Mouse (Mus musculus): ENCODE measurements around the gene Syn3. TPM values are rescaled to one million over a fixed set of nuclear protein-coding genes. Genes with fewer than 3 reads are reported as not detected.

Gene Syn3
- total RNA-seq, 4 experiments from 2014 or later = 0.10 to 0.90 (median 0.57) TPM

DNA sequence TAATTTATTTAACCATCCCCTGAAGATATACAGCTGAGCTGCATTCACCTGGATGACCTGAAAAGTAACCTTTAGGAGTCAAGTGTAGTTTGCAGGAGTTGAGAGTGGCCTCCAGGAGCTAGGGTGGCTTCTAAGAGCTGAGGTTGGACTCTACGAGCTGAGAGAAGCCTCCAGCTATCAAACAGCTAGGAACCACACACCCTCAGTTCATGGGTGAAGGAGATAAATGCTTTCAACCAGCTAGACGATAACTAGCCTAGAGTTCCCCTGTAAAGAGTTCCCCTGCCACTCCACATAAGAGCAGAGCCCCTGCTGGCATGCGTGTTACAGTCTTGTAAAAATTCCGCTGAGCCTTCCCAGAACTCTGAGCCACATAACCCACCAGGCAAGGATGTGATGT lies 129.3 kb downstream of the Syn3 start:
- no peak for DNase-seq (ENCODE audit: low spot score in 2 of 2)

DNA sequence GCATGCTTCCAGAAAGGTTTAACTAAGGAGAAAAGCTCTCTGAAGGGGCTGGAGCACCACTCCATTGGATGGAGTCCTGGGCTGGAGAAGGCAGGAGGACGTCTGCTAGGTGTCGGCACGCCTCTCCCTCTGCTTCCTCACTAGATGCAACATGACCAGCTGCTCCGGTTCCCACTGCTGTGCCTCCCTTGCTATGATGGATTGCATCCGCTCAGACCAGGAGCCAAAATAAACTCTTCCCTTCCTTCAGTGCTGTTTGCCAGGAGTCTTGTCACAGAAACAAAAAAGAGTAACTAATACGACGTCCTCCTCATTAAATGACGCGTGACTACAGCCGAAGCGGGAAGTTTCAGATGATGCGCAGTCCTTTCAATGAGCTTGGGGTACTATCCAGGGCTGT lies 129.9 kb downstream of the Syn3 start:
- no peak for DNase-seq (ENCODE audit: low spot score in 2 of 2)

DNA sequence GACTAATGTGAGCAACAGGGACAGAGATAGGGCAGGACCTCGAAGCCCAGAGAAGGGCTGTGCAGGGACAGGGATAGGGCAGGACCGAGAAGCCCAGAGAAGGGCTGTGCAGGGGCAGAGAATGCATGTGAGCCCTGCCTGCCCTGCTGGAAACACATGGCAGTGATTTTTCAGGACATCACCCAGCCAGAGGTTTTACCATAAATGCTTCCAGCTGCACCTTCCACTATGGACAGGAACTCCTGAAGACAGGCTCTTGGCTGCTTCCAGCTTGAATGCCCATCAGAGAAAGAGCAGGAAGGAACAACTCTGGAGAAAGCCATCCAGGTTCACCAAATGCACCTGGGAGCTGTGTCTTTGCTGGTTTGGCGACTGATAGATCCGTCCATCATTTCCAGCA lies 131.3 kb downstream of the Syn3 start:
- DNase-seq (ENCODE audit: low spot score in 2 of 2) = no peak

GRCm38 (mm10) chr10:86365632-86366092 lies 133.0 kb downstream of the Syn3 start:
- no peak for DNase-seq (ENCODE audit: low spot score in 2 of 2)

DNA sequence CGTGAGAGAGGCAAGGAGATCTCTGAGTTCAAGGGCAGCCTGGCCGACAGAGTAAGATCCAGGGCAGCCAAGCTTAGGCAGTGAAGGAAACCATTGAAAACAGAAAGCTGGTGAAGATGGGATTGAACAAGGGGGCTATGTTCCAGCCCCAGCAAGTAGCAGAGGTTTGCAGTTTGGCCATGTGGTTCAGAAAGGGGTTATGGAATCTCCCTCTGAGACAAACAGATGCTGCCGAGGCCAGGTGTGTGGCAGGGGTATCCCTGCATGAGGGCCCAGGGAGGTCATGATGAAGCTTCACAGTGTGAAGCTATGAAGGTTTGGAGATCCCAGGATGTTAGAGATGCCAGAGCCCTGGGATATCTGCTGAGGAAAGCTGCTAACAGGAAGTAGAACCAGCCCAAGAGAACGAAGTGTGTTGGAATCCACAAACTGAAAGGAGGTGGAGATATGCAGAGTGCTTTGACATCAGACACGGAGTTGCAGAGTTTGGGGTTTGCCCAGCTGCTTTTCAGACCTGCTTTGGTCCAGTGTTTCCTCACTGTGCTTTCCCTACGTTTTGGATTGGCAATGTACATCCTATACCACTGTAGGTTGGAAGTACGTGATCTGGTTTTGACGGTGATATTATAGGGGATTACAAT lies 134.9 kb downstream of the Syn3 start:
- no peak for DNase-seq (ENCODE audit: low spot score in 2 of 2)

DNA sequence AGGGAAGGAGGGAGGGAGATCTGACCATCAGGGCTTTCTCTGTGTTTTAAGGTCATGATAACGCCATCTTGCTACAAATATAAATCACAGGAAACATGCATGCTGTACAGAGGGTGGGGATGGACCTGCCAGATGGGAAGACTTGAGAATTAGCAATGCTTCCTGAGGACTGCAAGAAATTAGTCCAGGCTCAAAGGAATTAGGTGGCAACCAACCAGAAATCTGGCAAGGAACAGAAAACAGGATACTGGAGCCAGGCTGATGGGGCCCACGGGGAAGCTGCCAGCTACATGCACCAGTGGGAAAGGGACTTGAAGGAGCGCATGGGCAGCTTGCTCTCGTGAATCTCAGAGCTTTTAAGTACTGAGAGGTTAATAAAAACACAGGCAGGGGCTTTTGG lies 139.0 kb downstream of the Syn3 start:
- DNase-seq (ENCODE audit: low spot score in 2 of 2) = peak in 1 of 2 experiments; percentile 32

DNA sequence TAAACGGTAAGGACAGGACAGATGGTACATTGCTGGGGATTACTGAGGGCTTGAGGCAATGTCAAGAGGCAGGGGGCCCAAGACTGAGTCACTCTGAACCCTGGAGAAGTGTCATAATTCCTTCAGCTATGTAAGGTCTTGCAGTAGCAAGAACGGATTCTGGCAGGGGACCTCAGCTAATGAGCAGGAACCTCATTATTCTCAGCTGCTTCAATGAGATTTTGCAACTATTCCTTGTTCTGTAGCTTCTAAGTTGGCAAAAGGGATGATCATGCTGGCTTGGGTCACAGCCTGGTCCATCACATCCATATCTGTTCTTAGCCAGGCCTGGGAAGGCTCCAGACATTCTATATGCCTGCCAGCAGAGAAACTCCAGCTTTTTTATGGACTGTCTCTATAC lies 139.5 kb downstream of the Syn3 start:
- no peak for DNase-seq (ENCODE audit: low spot score in 2 of 2)

GRCm38 (mm10) chr10:86358307-86358975 lies 140.3 kb downstream of the Syn3 start:
- no peak for DNase-seq (ENCODE audit: low spot score in 2 of 2)

GRCm38 (mm10) chr10:86356819-86357563 lies 141.7 kb downstream of the Syn3 start:
- DNase-seq (ENCODE audit: low spot score in 2 of 2) = no peak

DNA sequence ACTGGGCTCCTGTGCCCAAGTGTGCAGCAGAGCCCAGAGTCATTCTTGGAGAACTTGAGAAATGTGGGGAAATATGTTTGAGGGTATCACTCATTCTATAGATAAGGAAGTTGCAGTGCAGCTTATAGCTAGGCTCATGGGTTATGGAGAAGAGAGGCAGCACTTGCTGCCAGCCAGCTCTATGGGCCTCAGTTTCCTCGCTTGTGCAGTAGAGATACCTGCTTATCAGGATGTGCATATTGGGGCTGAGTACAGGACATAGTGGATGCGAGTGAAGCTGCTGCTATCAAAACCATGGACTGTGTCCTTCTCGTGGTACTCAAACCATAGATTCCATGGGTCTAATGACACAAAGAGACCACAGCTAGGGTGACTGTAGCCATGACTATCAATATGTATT lies 146.2 kb downstream of the Syn3 start:
- DNase-seq (ENCODE audit: low spot score in 2 of 2) = no peak

DNA sequence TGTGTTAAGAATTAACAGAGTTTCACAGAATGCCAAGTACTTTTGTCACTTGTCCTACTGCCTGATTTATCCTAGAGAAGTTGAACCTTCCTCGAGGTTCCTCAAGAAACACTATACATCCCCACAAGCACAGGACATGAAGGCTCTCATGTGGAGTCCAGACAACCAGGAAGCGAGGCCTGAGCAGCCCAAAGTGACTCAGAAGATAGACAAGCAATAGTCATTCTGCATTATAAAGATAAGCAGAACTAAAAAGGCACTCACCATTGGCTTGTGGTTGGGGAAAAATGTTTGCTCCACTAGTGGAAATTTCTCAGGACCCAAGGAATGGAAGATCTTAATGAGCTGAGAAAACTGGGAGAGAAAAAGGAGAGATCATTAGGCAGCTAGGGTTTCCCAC lies 147.4 kb downstream of the Syn3 start:
- DNase-seq (ENCODE audit: low spot score in 2 of 2) = no peak

DNA sequence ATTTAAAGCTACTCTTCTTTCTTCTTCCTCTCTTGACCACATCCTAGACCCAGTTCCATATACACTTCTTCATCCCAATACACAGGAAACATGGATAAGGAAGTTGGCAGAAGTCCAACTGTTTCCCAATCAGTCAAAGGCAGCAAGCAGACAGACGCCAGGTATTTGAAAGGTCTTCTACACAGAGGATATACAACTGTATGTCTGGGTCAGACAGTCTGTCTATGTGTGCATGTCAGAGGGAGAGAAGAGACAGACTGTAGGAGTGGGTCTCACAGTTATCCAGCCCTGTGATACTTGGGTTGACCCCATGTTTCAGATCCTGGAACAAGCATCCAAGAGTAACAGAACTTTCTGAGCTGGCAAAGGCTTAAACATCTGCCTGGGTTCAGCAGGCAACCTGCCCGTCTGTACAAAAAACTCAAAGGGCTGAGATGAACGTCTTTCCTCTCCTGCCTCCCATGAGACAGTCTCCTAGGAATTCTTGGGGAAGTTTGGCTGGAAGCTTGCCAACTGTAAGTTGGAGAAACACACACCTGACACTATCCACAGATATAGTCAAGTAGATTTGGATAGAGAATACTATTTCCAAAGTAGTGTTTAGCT lies 152.4 kb downstream of the Syn3 start:
- no peak for DNase-seq (ENCODE audit: low spot score in 2 of 2)

- no peak for DNase-seq (ENCODE audit: low spot score in 2 of 2)
These were observed 153.1 kb downstream of the Syn3 start for GRCm38 (mm10) chr10:86345645-86346044.

DNA sequence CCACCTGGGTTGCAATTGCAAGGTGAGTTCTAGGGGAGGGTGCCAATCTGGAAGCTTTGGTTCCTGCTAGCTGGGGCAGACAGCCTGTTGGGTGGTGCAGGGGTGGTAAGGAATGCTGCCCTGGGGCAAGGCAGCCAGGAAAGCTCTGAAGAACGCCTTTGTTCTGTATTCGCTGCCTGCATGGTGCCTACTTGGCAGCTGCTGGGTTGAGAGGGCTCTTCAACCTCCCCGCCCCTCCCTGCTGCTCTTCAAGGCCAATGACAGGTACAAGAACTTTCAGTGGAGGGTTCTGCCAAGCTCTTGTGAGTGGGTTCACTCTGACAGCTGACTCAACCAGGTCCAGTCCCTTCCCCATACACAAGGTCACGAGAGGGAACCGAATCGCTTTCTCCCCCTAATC lies 154.0 kb downstream of the Syn3 start:
- DNase-seq (ENCODE audit: low spot score in 2 of 2) = no peak

DNA sequence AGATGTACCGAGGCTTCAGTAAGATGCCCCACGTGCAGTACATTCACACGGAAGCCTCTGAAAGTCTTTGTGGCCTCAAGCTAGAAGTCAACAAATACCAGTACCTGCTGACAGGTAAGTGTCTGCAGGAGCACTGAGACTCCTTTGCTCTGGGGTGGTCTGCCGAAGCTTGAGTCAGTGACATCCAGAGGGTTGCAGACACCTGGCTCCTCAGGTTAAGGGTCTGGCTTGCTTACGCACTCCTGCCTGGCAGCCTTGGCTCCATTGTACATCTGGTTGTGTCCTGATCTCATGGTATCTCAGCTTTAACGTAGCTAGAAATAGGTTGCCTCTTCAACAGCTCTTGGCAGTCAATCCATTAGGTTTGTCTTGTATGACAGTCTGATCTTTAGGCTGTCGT lies 154.8 kb downstream of the Syn3 start:
- no peak for DNase-seq (ENCODE audit: low spot score in 2 of 2)

DNA sequence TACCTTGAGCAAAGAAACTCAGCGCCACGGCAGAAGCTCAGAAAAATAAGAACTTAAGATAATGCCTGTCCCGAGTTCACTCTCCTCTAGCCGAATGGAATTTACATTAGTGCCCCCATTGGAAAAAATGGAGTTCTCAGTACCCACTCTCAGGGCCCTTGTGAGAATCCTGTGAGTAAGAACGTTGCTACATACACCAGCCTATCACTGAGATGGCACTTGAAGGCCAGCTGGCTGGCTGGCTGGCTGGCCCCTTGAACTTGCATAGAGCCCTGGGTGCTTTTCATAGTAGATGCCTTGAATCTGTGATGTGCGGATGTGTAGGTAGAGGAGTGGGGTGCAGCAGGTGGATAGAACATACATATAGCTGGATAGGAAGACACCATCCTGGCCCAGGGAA lies 155.3 kb downstream of the Syn3 start:
- DNase-seq (ENCODE audit: low spot score in 2 of 2) = no peak

GRCm38 (mm10) chr10:86342713-86343112 lies 156.0 kb downstream of the Syn3 start:
- DNase-seq (ENCODE audit: low spot score in 2 of 2) = no peak

GRCm38 (mm10) chr10:86342151-86342550 lies 156.5 kb downstream of the Syn3 start:
- DNase-seq (ENCODE audit: low spot score in 2 of 2) = no peak

DNA sequence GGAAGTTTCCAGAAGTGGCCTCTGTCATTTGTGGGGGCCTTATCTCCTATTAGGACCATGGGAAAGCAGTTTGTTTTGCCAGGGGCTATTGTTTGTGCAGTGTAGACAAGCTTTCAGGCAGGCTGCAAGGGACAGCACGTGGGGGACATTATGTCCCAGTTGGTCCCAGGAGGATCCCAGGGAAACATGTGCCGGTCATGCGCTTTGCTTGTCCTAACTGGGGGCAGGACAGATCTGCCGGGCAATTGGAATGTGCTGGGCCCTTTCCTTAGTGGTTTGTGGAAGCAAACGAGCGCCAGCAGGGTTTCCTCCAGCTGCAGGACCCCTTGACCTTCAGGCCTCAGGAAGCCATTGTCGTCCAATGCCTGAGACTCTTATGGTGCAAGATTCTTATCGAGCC lies 157.1 kb downstream of the Syn3 start:
- peak; percentile 43 to 64 for DNase-seq (ENCODE audit: low spot score in 2 of 2)

DNA sequence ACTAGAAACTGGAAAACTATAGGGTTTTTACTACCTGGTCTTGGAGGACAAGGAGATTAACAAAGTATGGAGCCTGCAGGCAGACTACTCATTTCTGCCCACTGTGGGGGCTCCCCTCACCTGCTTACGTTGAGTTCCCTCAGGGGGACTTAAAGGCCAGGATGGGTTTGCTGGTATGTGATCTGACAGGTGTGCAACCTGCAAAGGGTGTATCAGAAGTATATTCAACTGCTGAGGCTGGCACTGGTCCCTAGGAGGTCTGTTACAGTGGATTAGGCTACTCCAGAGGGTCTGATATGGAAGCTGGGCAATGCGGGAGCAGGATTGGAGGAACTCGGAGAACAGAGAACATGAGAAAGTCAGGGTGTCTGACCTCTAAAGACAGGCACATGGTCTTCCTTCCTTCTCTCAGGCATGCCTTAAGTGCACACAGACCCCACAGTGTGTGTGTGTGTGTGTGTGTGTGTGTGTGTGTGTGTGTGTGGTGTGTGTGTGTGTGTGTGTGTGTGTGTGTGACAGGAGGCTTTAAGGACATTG lies 157.6 kb downstream of the Syn3 start:
- no peak for DNase-seq (ENCODE audit: low spot score in 2 of 2)

DNA sequence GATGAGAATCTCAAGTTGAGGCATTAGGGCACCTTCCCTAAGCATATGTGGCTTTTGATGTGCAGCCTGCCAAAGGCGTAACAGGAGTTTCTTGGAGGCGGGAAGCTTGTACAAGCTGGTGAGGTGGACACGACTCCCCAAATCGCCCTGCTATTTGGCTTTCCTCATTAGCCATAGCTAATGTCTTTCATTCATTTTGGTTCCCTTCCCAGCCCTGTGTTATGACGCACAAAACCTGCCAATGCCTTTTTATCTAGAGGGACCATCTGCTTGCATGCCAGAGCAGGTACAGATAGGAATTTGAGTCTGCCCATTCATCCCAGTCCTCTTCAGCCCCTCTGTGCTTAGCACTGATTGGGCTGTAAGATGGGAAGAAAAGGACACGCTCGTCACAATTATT lies 158.3 kb downstream of the Syn3 start:
- no peak for DNase-seq (ENCODE audit: low spot score in 2 of 2)

Measured in gastrocnemius, adult 8-10 months (tissue).